Mouse (Mus musculus) forebrain, embryonic 13.5 days (tissue): ENCODE measurements around the gene Castor1. TPM values are rescaled to one million over a fixed set of nuclear protein-coding genes. Genes with fewer than 3 reads are reported as not detected.
A peak's percentile ranks its signal among the peaks of the same experiment; 100 is the strongest.
"Not testable (repeated sequence)": the region's sequence is repeated elsewhere in the genome, so short reads cannot be mapped to it uniquely, and the experiment has no call there.

Source experiments
- ATAC-seq: fragments of 200-750 bp; cut with Nextera tagmentation; 2 replicates; pipeline ENCODE4 v1.8.0; 2017
- H3K27ac ChIP-seq: fragments of 300-500 bp; sonication (generic); 2 replicates; pipeline ENCODE4 v1.5.1; 2015; ENCODE audit warnings: inconsistent platforms, mild to moderate bottlenecking, moderate library complexity
- H3K27me3 ChIP-seq: fragments of 300-500 bp; sonication (generic); 2 replicates; pipeline ENCODE4 v1.6.1; 2015; ENCODE audit warnings: mild to moderate bottlenecking, inconsistent platforms
- H3K36me3 ChIP-seq: fragments of 300-500 bp; sonication (generic); 2 replicates; pipeline ENCODE4 v1.6.1; 2015; ENCODE audit warnings: mild to moderate bottlenecking, inconsistent platforms; ENCODE audit not compliant: poor library complexity, severe bottlenecking
- H3K4me1 ChIP-seq: fragments of 300-500 bp; sonication (generic); 2 replicates; pipeline ENCODE4 v1.6.1; 2015; ENCODE audit warnings: inconsistent platforms
- H3K4me2 ChIP-seq: fragments of 300-500 bp; sonication (generic); 2 replicates; pipeline ENCODE4 v1.6.1; 2015; ENCODE audit warnings: inconsistent platforms, mild to moderate bottlenecking, moderate library complexity
- H3K4me3 ChIP-seq: fragments of 300-500 bp; sonication (generic); 2 replicates; pipeline ENCODE4 v1.5.1; 2015; ENCODE audit warnings: mild to moderate bottlenecking, inconsistent platforms
- H3K9ac ChIP-seq: fragments of 300-500 bp; sonication (generic); 2 replicates; pipeline ENCODE4 v1.6.1; 2015; ENCODE audit warnings: mild to moderate bottlenecking, inconsistent platforms
- H3K9me3 ChIP-seq: fragments of 300-500 bp; sonication (generic); replicated peaks from 2 replicates; pipeline ENCODE4 v1.6.1; 2016; ENCODE audit warnings: inconsistent platforms
- WGBS: fragments of 180-500 bp; shearing (Covaris S2); methylation state at CpG from one replicate; pipeline ENCODE4 v1.1.7; 2015; 5-methylcytosine and 5-hydroxymethylcytosine counted together
- polyA plus RNA-seq: library from polyadenylated mRNA; unstranded; fragments of >200 nt; fragmentation: Nextera tagmentation; extraction: Ambion mirVana; gene quantifications from 2 replicates; pipeline ENCODE4 v1.2.1, GENCODE M21; 2015

Castor1 gene
- 0.85 and 1.4 TPM in 2 replicates for polyA plus RNA-seq

- peak within 1 kb of the TSS; percentile 86 for H3K4me2 ChIP-seq
- H3K27me3 ChIP-seq: peaks cover 28% of the 10 kb centered on the region
- no peak within 1 kb of the TSS for H3K27ac ChIP-seq
- 2% methylated on average over 56 of the region's 56 CpGs for WGBS
- peaks cover 11% of the 10 kb centered on the region for H3K4me1 ChIP-seq
- H3K36me3 ChIP-seq: peaks cover 29% of the 10 kb centered on the region
- peak within 1 kb of the TSS; percentile 43 for H3K4me3 ChIP-seq
- peak; percentile 87 for ATAC-seq
- H3K9ac ChIP-seq: peak within 1 kb of the TSS; percentile 65
- H3K9me3 ChIP-seq: 0 out of 2 replicates have a peak, but pooled peaks cover 3% of the 10 kb centered on the region
These were observed at the start of gene Castor1 for GRCm38 (mm10) chr11:4217914-4218629. Gene Castor1 (plus strand): TSS chr11:4218225.

GRCm38 (mm10) chr11:4174586-4174985, 43.4 kb upstream of the Castor1 start:
- H3K4me1 ChIP-seq: no peaks in the 10 kb centered on the region
- no peaks in the 10 kb centered on the region for H3K27me3 ChIP-seq
- no peak overlapping the region for H3K9ac ChIP-seq
- H3K27ac ChIP-seq: no peak overlapping the region
- 88% methylated on average over 5 of the region's 5 CpGs for WGBS
- no peak for ATAC-seq
- H3K4me2 ChIP-seq: no peak overlapping the region
- H3K36me3 ChIP-seq: peaks cover 100% of the 10 kb centered on the region
- H3K9me3 ChIP-seq: no peaks in the 10 kb centered on the region
- H3K4me3 ChIP-seq: no peak overlapping the region

GRCm38 (mm10) chr11:4177716-4178115, 40.3 kb upstream of the Castor1 start:
- Histone ChIP-seq H3K27ac (no peak overlapping the region), H3K9ac (no peak overlapping the region), H3K9me3 (no peaks in the 10 kb centered on the region), H3K36me3 (peaks cover 99% of the 10 kb centered on the region), H3K4me1 (no peaks in the 10 kb centered on the region), H3K4me2 (no peak overlapping the region), H3K27me3 (no peaks in the 10 kb centered on the region), H3K4me3 (no peak overlapping the region)
- WGBS: 90% methylated on average over 4 of the region's 4 CpGs
- ATAC-seq: no peak

GRCm38 (mm10) chr11:4182061-4182460, 36.0 kb upstream of the Castor1 start:
- 14% methylated on average over 1 of the region's 1 CpGs for WGBS

GRCm38 (mm10) chr11:4183511-4183910, 34.5 kb upstream of the Castor1 start:
- no peak for ATAC-seq
- H3K36me3 ChIP-seq: peaks cover 56% of the 10 kb centered on the region

More at GRCm38 (mm10) chr11:4182061-4182460, 36.0 kb upstream of the Castor1 start:
- no peaks in the 10 kb centered on the region for H3K9me3 ChIP-seq
- no peak for ATAC-seq
- no peak overlapping the region for H3K9ac ChIP-seq
- H3K27me3 ChIP-seq: no peaks in the 10 kb centered on the region
- no peak overlapping the region for H3K4me3 ChIP-seq
- peaks cover 70% of the 10 kb centered on the region for H3K36me3 ChIP-seq
- H3K4me1 ChIP-seq: peaks cover 9% of the 10 kb centered on the region
- no peak overlapping the region for H3K27ac ChIP-seq
- no peak overlapping the region for H3K4me2 ChIP-seq

GRCm38 (mm10) chr11:4184251-4184952, 33.6 kb upstream of the Castor1 start:
- Histone ChIP-seq H3K4me2 (no peak overlapping the region), H3K9ac (no peak overlapping the region), H3K36me3 (peaks cover 47% of the 10 kb centered on the region), H3K4me1 (peaks cover 23% of the 10 kb centered on the region), H3K27ac (peak overlapping the region; percentile 14; the same call in 1 of the 2 replicates), H3K4me3 (no peak overlapping the region), H3K27me3 (no peaks in the 10 kb centered on the region), H3K9me3 (no peaks in the 10 kb centered on the region)
- 73% methylated on average over 4 of the region's 4 CpGs for WGBS
- no peak for ATAC-seq

More at GRCm38 (mm10) chr11:4183511-4183910, 34.5 kb upstream of the Castor1 start:
- Histone ChIP-seq H3K4me2 (no peak overlapping the region), H3K9ac (no peak overlapping the region), H3K4me3 (no peak overlapping the region), H3K27me3 (no peaks in the 10 kb centered on the region), H3K9me3 (no peaks in the 10 kb centered on the region), H3K4me1 (peaks cover 23% of the 10 kb centered on the region), H3K27ac (0 out of 2 replicates have a peak overlapping the region, but pooled peaks have one; percentile 14)

GRCm38 (mm10) chr11:4185480-4185879, 32.5 kb upstream of the Castor1 start:
- H3K27me3 ChIP-seq, H3K9me3 ChIP-seq, H3K4me3 ChIP-seq, ATAC-seq, H3K9ac ChIP-seq, H3K27ac ChIP-seq, H3K4me2 ChIP-seq: not testable (repeated sequence)
- Histone ChIP-seq H3K4me1 (peaks cover 23% of the 10 kb centered on the region), H3K36me3 (peaks cover 36% of the 10 kb centered on the region)
- 87% methylated on average over 6 of the region's 6 CpGs for WGBS

GRCm38 (mm10) chr11:4186486-4187317, 31.3 kb upstream of the Castor1 start, which contains the start of gene Tbc1d10a:
Gene Tbc1d10a (plus strand): TSS chr11:4186789.
- peak; percentile 99 for ATAC-seq
- H3K4me3 ChIP-seq: peak within 1 kb of the TSS; percentile 79
- H3K4me1 ChIP-seq: peaks cover 23% of the 10 kb centered on the region
- peak within 1 kb of the TSS; percentile 88 for H3K4me2 ChIP-seq
- no peaks in the 10 kb centered on the region for H3K27me3 ChIP-seq
- under 1% methylated on average over 48 of the region's 71 CpGs for WGBS
- H3K9ac ChIP-seq: peak within 1 kb of the TSS; percentile 93
- H3K9me3 ChIP-seq: no peaks in the 10 kb centered on the region
- H3K36me3 ChIP-seq: peaks cover 24% of the 10 kb centered on the region
- H3K27ac ChIP-seq: peak within 1 kb of the TSS; percentile 31; the same call in 1 of the 2 replicates

- ATAC-seq: no peak; the same call in 1 of the 2 replicates
- Histone ChIP-seq H3K4me3 (peak overlapping the region; percentile 79), H3K4me1 (peaks cover 23% of the 10 kb centered on the region), H3K4me2 (peak overlapping the region; percentile 88), H3K9ac (peak overlapping the region; percentile 93), H3K27ac (no peak overlapping the region), H3K36me3 (peaks cover 19% of the 10 kb centered on the region), H3K27me3 (no peaks in the 10 kb centered on the region), H3K9me3 (no peaks in the 10 kb centered on the region)
- WGBS: 12% methylated on average over 9 of the region's 9 CpGs
These were observed 30.7 kb upstream of the Castor1 start for GRCm38 (mm10) chr11:4187318-4187700.

- no peak for ATAC-seq
- WGBS: 91% methylated on average over 6 of the region's 6 CpGs
- no peak overlapping the region for H3K4me3 ChIP-seq
- H3K27me3 ChIP-seq: no peaks in the 10 kb centered on the region
- peaks cover 2% of the 10 kb centered on the region; the same call in 1 of the 2 replicates for H3K36me3 ChIP-seq
- no peak overlapping the region for H3K9ac ChIP-seq
- H3K27ac ChIP-seq: no peak overlapping the region
- no peak overlapping the region for H3K4me2 ChIP-seq
- peaks cover 15% of the 10 kb centered on the region for H3K4me1 ChIP-seq
- no peaks in the 10 kb centered on the region for H3K9me3 ChIP-seq
These were observed 28.8 kb upstream of the Castor1 start for GRCm38 (mm10) chr11:4189182-4189581.

GRCm38 (mm10) chr11:4190677-4191076, 27.3 kb upstream of the Castor1 start:
- WGBS: 72% methylated on average over 3 of the region's 3 CpGs
- H3K4me3 ChIP-seq: no peak overlapping the region

More at GRCm38 (mm10) chr11:4190677-4191076, 27.3 kb upstream of the Castor1 start:
- H3K9ac ChIP-seq: no peak overlapping the region
- H3K4me1 ChIP-seq: peaks cover 15% of the 10 kb centered on the region
- no peak overlapping the region for H3K4me2 ChIP-seq
- H3K36me3 ChIP-seq: no peaks in the 10 kb centered on the region
- H3K27me3 ChIP-seq: no peaks in the 10 kb centered on the region
- no peak for ATAC-seq
- H3K27ac ChIP-seq: no peak overlapping the region
- H3K9me3 ChIP-seq: no peaks in the 10 kb centered on the region
